Mouse (Mus musculus) mouse embryonic stem cell (cell line): ENCODE results near the gene Lef1.

ENCODE experiments used
- in situ Hi-C, 2 experiments: fragments of 300-500 bp; cut with MboI; formaldehyde crosslinking; loops; 1 replicate in 1 of 2; 3 replicates in 1 of 2; pipeline ENCODE4 v1.14.3; 2019 to 2020; ENCODE audit warnings: low sequenced_read_pairs in 2 of 2, low pct_unique_long_range_greater_than_20kb in 1 of 2, mixed read lengths in 1 of 2; ENCODE audit not compliant: unreplicated experiment in 1 of 2

Gene Lef1

DNA sequence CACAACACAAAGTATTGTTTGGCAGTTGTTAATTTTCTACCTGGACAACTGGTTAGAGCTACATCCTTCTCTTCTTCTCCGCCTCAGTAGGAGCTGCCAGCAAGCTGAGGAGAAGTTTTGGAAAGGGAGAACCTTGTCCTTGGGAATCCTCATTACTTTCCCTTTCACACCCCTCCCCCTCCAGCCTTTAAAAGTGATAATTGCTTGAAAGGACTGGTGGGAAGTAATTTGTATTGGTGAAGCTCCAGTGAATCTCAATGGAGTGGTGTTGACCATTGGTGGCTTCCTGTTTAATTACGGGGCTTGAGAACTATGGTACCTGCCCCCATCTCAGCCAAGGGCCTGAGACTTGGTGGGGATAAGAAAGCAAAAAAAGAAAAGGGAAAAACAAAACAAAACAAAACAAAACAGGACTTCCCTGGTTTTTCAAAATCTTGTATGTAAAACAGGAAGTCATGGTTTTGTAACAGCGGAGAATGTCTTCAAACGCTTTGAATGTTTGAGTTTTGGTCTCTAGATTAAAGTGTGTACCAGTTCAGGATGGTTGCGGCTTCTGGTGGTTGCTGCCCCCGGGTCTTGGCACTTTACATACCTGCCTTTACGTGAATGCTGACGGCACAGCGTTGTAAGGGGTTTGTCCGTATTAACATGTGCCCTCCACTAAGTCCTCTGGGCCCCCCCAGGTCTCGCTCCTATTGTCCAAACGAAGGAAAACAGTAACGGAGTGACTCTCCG is 49.8 kb downstream of the Lef1 start:
- in situ Hi-C loops: no loop called here

GRCm38 (mm10) chr3:131160921-131161320 is 50.6 kb downstream of the Lef1 start:
- in situ Hi-C loops: no loop called here

GRCm38 (mm10) chr3:131167731-131168130 is 57.5 kb downstream of the Lef1 start:
- in situ Hi-C loops: no loop called here

- in situ Hi-C loops: no loop called here
These were observed 58.9 kb downstream of the Lef1 start for GRCm38 (mm10) chr3:131169161-131169560.

DNA sequence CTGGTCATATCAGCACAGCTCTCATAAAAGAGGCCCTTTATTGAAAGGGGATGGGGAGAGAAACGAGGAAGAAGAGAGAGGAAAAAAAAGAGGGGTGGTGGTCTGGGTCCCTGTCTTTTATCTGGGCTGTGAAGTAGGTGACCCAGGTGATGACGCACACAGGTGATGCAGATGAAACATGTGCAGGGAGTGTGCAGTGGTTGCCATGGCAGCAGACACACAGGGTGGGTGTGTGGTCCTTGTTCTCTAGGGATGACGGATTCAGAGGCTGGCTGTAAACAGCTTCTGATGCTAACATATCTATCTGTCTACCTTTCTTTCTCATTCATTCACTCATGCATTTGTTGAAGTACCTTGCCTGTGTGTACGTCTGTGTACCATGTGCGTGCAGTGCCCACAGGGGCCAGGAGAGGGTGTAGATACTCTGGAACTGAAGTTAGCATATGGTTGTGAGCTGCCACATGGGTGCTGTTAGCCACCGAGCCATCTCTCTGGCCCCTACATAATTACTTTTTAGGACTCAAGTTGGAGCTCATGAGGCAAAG is 59.9 kb downstream of the Lef1 start:
- in situ Hi-C loops: no loop called here

DNA sequence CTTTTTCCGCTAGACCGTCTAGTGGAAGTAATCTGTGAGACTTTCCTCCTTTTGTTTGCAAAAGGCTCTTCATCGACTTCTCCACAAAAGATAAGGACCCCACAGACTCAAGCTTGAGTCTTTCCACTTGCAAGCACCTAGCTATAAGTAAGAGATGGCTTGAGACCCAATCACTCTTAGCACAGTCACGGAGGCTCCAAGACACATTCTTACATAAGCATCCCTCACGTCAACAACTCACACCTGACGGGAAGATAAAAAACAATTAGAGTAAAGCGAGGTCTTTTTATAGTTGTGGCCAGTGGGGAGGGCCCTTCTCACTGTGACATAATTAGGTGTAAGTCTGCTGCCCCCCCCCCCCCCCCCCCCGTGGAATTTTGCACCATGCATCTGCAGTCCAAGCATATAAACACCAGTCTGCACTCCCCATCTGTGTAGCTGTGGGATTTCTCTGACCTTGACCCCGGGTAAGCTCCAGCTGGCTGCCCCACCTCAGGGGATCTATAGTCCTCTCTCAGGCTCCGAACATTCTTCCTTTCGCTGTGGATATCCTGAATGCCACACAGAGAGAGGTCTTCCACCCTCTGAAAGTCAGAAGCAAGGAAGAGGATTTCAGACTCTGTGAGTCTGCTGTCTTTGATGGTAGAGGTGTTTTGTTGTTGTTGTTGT is 61.2 kb downstream of the Lef1 start:
- in situ Hi-C loops: no loop called here

GRCm38 (mm10) chr3:131172293-131172692 is 62.0 kb downstream of the Lef1 start:
- in situ Hi-C loops: no loop called here

DNA sequence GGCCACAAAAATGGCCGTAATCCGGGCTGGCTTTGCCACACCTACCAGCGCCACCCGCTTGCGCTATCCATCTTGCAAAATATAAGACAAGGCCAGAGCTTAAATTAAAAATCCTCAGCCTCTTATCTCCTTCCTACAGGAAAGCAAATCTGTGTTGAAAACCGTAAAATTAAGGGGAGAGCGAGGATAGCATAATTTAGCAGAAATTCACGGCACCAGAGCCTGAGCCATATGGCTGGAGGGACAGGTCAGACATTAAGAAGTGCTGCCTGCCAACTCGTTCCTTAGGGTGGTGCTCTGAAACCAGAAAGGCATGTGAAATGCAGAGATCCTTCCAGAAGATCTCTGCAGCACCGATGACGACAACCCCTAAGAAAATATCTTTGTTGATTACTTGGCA is 70.7 kb downstream of the Lef1 start:
- in situ Hi-C loops: no loop called here

- in situ Hi-C loops: no loop called here
These were observed 71.9 kb downstream of the Lef1 start for GRCm38 (mm10) chr3:131182158-131182557.

DNA sequence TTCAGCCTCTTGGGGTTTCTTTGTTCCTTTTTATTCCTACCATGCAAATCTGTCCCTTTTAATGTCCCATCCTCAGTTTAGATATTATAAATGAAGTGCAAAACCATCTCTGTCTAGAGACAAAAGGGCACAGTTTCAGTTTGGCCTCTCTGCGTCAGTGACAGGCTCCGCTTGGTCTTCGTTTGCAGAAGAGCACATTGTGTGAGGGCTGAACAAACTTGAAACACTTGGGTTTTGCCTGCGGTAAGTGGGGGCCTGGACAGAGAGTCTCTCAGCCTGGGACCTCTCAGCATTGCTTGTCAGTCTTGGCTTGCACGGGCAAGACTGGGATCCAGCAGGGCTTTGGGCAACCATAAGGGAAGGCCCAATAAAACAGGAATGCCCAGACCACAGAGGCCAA is 75.9 kb downstream of the Lef1 start:
- in situ Hi-C loops: no loop called here

DNA sequence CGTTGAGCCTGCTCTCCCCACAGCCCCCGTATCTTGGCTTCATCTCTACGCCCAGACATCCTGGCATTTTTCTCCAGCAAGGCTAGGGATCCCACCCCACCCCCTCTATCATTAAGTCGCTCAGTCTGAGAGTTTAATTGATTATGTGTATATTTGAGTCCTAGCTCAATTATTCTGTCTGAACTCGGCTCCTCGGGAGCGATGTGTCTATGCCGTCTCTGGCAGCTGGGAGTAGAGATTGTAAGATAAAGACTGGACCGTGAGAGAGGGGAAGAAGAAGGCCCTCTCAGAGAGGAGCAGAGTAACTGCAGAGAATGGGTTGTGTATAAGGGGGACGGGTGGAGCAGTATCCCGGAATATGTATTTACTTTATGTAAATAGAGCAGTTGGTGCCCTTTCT is 80.0 kb downstream of the Lef1 start:
- in situ Hi-C loops: no loop called here

DNA sequence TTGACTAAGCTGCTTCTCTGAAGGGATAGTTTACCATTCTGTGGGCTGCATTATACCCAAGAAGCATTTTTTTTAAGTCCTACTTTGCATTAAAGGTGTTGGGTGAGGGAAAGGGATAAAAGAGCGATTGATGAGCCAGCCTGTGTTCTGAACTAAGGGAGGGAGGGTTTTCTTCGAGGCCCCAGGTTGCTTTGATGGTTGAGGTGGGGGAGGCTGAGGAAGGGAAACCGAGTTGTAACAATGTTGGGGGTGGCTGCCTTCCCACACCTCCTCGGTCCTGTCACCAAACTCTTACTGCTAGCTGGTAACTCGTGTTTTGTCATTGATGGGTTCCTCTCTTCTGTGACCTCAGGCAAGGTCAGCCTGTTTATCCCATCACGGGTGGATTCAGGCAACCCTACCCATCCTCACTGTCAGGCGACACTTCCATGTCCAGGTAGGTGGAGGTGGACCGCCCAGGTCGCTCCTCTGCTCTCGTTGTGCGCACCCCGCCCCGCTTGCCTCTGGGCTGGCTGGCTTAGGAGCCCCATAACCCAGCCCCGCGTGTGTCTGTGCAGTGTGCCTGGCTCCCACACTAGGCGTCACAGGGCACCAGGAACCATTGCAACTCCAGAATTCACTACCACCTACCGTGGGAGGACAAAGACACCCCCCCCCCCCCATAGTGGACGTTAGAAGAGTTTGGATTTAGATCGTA is 80.5 kb downstream of the Lef1 start:
- in situ Hi-C loops: no loop called here

DNA sequence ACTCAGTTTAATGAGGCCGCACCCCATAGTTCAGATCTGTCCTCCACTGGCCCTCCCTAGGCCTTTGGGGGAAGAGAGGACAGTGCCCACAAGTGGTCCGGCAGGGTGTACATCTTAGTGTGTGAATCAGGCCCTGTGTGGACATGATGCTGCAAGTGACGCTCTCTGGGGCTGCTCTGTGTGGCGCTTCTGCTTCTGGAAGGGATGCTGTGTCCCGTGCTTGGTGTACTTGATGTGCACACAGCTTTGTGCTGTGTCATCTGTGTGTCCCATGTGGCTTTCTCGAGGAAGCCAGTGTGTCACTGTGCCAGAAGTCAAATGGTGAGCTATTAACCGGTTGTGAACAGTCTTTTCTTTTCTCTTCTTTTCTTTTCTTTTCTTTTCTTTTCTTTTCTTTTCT is 81.2 kb downstream of the Lef1 start:
- in situ Hi-C loops: no loop called here

DNA sequence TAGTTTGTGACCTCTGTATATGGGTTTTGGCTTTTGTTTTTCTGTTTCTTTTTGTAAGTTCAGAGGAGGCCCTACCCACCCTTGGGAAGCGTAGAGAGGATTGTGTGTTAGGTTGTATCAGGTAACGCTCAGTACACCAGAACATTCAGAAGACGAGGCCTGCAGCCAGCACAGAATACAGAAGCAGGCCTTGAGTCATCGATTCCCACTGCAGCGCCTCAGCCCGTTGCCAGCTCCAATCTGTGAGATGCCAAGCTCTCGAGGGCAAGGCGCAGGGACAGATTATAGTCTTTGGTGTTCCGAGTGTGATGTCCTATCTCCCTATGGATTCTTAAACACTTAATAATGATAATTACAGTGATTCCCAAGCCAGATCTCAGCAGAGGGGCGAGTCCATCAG is 85.8 kb downstream of the Lef1 start:
- in situ Hi-C loops: no loop called here

GRCm38 (mm10) chr3:131196507-131197019 is 86.3 kb downstream of the Lef1 start:
- in situ Hi-C loops: no loop called here

DNA sequence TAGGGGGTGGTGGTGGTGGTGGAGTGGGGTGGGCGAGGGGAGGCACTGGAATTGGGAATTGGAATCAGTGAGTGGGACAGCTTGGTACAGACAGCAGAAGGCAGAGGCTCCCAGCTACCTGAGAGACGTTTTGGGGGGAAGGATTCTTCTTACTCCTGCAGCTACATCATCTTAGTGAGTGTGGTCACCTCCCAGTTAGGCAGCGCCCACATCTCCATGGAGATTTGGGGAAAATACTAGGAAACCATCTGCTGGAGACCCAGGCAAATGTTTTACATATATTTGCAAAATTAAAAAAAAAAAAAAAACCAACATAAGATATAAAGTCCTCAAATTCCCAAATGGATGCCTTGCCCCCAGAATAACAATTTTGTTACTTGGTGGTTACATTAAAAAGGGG is 88.7 kb downstream of the Lef1 start:
- in situ Hi-C loops: no loop called here

DNA sequence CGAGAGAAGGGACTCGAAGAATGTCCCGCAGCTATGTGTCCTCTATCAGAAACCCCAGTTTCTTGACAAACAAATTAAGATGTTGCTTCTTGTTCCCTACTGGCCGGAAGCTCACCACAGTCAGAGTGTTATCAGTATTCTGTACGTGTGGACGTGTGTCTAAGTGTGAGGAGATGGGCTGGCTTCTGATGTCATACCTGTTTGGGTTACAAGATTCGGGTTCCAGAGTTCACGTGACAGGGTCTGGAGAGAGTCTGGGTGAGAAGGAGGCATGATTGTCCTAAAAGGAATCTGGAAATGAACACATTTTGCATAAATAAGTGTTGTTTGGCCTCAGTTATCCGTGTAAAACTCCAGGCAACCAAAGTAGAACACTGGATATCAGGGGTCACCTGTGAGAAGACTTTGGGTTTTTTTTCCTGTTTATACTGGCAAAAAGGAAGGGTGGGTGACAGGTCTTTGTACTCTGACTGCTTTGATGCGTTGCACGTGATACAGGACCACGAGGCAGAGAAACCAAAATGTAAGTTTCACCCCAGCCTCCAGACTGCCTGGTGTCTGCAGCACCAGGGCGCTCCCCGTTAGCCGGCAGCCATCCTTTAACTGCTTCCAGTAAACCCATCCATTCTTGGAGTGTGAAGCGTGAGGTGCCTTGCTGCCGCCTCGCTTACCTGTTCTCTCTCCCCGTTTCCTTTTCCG is 89.5 kb downstream of the Lef1 start:
- in situ Hi-C loops: no loop called here

GRCm38 (mm10) chr3:131202311-131202710 is 92.0 kb downstream of the Lef1 start:
- in situ Hi-C loops: no loop called here

DNA sequence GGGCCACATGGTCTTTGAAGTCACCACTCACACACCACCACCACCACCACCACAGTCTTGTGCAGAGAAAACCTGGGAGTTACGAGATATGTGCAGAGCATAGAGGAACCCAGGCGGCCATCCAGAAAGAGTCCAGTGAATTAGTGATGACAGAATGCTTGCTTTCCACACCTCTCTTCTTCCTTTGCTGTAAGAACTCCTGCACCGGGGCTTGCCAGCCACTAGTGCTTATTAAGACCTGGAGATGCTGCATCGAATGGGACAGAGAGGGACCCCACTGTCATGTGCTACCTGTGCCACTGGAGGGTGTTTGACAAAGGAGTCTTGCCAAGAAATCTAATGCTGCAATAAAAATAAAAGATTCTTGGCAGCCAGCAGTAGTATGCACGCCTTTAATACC is 97.6 kb downstream of the Lef1 start:
- in situ Hi-C loops: no loop called here
